Mouse (Mus musculus): Measurements from ENCODE around the gene Hmg20a. TPM values are rescaled to one million over a fixed set of nuclear protein-coding genes. Genes with fewer than 3 reads are reported as not detected.

The Hmg20a gene
- total RNA-seq, 2 experiments from 2014 or later, result 33.0 to 46.5 TPM

DNA sequence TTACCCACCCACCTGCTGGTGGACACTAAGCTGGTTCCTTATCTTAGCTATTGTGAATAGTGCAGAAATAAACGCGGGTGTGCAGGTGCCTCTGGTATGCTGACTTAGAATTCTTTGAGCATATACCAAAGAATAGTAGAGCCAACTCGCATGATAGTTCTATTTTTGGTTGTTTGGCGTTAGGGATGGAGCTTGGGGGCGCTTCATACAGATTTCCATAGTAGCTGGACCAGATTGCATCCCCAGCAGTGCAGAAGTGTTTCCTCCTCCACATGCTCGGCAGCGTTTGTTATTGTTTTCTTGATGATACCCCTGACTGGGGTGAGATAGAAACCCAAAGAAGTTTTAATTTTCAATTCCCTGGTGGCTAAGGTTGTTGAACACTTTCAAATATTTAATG is 21.3 kb downstream of the Hmg20a start:
- DNase-seq, result no peak

DNA sequence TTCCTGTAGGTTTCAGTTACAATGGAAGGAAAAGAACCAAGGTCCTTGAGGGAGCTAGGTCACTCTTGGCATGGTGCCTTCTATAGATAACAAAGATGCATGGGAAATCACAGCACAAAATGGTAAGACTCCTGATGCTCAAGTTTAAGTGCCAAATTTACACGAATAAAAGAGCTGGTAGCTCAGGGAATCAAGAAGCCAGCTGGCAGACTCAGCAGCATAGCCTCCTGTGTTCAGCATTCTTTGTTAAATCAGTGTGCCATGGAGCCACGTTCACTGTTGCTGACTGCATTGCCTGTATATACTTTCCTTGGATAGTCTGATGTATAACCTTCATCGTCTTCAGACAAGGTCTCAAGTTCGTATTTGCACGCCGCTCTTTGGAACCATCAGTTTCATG is 33.2 kb downstream of the Hmg20a start:
- no peak for DNase-seq

DNA sequence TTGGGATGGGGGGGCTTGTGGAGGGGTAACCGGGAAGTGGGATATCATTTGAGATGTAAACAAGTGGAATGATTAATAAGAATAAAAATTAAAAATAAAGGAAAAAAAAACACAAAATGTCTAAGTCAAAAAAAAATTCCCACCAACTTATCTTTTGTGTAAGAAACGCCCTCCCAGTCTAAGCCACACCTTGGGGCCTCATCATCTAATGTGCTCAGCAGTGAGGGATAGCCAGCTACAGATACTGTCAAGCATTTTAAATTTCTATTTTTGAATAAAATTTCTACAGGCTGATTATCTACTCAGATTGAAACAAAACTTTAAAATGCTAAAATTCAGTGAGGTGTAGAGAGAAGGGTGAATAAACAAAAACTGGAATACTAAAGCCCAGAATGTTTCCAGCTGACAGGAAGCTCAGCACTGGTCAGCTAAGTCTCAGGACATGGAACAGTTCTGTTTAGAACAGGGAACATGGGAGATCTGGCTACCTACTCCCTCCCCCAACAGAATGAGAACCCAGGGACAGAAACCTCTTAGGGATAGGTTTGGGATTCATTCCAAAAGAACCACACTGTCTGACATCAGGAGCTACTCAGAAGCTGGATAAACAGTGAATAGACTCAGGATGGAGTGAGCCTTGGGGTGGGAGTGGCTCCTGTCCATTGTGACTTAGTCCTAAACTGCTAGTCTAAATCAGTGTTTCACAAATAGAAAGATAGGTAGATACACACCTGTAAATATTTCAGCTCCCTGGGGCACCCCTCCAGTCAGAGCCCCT is 34.8 kb downstream of the Hmg20a start:
- DNase-seq, result no peak

DNA sequence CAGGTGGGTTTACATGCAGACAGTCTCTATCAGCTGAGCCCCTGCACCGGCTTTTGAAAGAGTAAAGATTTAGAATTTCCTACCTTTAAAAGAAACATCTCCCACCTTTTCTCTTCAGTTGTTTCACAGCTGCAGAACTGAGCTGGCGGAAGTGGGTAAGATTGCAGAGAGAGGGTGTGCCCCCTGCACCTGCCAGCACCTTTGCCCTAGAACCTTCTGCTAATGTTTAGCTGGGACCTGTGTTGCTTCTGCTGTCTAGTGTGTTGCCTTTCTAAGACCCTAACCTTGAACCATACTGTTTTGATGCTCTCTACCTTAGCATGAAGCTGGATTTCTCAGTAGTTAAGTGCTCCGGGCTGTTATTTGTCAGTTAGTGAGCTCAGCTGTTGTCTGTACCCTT is 38.0 kb downstream of the Hmg20a start:
- no peak for DNase-seq

DNA sequence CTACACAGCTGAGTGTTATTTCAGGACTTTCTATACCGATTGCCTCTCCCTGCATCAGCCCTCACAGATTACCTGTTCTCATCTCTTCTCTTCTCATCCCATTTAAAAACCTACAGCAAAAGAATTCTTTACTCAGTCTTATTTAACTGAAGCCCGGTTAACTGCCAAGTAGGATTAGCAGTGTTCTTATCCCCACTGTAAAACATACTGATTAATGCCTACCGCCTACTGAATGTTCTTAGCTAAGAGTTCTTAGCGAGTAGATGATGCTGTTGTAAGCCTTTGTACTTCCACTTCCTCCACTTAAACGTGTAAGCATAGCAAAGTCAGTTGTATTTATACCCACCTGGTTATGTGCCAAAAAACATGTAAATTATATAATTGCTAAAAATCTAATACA is 42.6 kb downstream of the Hmg20a start:
- no peak for DNase-seq

DNA sequence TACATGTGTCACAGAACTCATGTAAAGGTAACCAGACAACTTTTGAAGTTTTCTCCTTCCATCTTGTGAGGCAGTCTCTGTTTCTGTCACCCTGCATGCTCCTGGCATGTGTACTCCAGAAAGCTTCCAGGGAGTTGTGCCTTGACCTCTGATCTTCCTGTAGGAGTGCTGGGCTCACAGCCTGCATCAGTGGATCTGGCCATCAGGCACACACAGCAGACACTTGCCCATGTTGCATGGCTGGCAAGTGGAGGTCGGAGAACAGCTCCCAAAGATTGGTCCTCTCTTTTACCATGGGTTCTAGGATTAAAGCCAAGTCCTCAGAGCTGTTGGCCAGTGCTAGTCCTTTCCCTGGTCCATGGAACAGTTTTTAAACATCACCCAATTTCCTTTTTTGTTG is 44.2 kb downstream of the Hmg20a start:
- no peak for DNase-seq

DNA sequence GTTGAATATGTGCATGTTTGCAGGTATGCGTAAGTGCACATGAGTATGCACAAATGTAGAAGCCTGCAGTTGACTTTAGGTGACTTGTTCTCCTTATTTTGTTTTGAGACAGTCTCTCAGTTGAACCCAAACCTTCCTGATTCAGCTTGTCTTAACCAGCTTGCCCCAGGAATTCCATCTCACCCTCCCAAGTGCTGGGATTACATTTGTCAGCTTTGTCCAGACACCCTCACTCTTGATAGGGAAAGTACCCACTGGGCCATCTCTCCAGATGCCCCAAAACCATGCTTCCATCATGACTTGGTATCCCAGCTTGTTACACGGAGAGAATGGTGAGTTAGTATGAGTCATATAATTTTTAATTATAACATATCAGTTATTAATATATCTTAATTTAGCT is 44.6 kb downstream of the Hmg20a start:
- no peak for DNase-seq

DNA sequence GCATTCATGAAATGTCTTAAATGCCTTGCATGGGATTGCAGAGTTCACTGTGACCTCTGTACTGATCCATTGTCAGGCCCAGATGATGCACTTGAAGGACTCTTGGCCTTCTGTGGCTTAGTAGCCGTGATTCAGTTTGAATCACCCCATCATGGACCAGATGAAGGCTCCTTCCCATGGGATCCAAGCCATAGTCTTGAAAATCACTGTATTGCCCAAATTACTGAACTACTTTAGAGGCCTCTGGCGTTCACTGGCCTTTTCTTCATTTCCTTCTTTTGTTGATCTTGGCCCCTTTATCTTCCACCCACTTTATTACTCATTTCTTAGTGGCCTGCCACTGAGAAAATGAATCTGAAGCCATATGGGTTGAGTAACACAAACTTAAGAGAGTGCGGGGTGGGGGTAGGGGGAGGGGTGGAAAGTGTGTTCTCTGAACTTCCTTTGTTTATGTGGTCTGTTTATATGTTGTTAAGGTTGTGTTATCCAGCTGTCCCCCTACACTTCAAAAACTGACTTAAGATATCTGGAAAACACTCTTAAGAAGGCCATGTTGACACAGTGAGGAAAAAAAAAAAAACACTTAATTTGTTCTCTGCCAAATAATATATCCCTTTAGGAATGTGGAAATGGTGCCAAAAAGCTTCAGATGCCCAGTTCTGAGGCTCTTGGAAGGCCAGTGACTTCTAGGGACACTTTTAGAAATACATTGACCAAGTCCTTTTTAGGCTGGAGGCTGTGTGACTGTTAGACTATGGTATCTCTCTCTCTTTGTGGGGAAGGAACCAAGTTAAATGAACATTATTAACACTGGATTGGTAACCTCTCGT is 45.5 kb downstream of the Hmg20a start:
- DNase-seq, result peak; percentile 26

DNA sequence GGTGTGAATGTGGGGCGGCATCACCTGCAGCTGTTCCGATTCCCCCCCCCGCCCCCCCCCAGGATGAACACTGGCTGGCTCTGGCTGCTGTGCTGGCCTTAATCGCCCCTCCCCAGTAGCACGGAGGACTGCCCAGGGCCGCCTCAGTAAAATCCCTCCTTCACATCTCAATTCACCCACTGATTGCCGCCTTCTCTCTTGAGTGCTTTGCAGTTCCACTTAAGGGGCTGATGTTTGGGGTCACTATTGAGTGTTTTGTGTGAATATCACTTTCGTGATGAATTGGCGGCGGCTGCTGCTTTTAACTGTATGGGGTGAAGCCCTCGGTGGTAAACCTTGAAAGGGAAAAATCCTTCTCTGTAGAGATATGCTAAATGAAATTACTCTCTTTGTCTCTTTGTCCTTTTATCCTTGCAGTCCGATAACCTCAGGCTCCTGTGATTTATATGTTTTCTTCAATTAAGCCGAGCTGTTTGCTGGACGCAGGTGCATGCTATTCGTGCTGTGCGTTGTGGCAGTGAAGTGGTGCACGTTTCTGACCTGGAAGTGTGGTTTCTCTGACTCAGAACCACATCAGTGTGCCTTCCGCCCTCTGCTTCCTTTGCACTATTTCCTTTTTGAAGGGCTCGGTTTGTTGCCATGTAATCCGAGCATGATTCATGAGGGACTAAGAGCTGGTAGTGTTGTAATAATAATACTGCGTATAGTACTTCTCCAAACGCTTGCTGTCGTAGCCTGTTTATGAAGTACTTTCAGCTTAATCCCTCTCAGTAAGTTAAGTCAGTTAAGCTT is 46.6 kb downstream of the Hmg20a start:
- peak; percentile 59 for DNase-seq

DNA sequence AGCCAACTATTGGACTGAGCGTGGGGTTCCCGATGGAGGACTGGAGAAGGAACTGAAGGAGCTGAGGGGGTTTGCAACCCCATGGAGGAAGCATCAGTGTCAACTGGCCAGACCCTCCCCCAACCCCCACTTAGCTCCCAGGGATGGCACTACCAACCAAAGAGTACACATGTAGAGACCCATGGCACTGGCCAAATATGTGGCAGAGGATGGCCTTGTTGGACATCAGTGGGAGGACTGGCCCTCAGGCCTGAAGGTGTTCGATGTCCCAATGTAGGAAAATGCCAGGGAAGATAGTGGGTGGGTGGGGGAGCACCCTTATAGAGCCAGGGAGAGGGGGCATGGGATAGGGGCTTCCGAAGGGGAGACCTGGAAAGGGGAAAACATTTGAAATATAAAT is 47.8 kb downstream of the Hmg20a start:
- no peak for DNase-seq

DNA sequence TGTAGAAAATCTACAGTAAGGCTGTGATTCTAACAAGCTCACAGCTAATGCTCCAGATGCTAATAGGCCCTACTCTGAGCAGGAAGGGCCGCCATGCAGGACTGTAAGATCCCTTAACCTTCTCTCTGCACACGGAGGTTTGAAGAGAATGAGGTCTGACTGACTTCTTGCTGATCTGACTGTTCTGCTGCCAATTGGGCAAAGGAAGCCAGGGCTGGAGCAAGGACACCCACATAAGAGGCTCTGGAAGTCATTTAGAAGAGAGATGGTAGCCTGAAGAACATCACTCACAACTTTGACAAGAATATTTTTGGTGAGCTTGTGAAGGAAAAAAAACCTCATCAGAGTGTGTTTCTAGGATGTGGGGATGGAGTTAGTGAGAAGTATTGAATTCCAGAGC is 51.2 kb downstream of the Hmg20a start:
- DNase-seq, result peak; percentile 33

DNA sequence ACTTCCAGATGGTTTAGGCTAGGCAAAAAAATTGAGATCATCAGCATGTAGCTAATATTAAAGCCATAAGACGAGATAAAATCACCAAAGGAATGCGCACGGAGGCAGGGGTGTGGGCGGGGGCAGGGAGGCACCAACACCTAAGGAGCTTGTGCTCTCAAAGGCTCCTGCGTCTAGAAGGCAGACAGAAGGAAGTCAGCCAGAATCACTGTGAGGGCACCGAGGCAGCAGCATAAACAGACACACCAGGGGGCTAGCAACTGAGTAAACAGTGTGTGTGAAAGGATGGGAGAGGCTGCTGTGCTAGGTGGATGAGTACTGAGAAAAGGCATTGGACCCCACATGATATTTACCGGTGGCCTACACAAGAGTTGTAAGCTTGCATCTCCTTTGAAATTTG is 51.9 kb downstream of the Hmg20a start:
- DNase-seq, result no peak

DNA sequence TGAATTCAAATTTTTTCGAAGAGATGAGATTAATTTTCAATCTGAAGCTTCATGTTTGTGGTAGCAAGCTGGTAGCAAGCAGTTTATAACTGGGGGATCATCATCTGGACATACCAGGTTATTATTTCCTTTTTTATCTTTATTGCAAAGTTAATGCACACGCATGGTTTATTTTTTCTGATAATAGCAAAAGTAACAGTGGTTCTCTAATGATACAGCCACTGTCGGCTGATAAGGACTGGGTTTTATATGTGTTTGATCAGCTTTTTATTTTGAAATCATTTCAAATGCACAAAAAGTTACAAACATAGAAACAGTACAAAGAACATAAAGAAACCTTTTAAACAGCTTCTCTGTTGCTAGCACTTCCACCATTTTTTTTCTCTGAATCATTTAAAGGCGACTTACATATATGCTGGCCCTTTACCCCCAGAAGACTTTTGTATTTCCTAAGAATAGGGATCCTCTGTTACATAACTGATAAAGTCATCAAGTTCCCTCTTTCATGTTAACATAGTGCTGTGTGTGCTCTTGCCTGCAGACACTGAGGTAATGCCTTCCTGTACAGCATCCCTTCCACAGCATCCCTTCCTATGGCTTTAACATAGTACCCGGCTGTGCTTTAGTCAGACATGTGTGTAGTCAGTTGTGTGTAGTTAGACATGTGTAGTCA is 60.7 kb downstream of the Hmg20a start:
- no peak for DNase-seq

DNA sequence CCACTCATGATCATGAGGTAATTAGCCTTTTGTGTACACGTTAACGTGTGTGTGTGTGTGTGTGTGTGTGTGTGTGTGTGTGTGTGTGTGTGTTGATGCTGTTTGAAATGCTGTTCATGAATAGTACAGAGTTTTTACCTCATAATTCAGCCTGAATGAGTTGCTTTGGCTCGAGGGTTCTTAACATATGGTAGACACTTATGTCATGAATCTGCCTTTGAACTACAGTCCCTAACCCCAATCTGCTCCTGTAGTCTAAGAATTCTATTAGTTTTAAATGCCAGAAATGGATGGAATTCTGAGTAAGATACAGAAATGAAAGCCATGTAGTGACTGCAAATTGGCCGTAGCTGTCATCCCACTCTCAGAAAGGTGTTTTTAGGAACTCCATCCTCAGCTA is 64.2 kb downstream of the Hmg20a start:
- no peak for DNase-seq

DNA sequence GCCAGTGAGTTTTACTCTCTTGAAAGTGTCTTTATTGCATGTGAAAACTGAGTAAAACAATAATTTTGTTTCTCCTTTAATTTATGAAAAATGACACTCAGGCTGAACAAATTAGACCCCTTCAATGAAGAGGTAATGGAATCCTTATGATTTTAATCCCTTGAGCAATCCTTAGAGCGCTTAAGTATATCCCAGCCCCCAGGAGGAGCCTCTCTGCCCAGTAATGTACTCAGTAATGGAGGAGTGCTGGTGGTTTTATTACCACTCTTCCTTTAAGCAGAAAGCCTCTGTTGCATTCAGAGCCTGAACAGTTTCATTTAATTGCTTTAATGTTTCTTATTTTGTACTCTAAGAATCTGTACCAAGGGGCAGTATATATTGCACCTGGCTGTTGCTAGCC is 67.0 kb downstream of the Hmg20a start:
- no peak for DNase-seq

DNA sequence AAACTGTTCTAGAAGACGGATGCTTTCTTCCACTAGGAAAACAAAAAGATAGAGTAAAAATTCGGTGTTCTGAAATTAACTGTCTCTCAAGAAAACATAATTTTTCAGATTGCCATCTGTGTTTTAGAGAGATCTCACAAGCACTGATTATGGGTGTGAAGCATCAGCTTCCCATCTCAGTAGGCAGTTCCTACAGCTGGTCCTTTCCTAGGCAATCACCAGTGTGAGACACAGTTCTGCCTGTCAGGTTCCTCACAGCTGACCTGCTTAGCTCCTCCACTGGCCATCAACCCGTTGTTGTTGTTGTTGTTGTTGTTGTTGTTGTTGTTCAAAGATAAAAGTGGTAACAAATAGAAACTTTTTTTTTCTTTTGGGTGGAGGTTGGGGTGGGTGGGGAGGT is 67.7 kb downstream of the Hmg20a start:
- no peak for DNase-seq

DNA sequence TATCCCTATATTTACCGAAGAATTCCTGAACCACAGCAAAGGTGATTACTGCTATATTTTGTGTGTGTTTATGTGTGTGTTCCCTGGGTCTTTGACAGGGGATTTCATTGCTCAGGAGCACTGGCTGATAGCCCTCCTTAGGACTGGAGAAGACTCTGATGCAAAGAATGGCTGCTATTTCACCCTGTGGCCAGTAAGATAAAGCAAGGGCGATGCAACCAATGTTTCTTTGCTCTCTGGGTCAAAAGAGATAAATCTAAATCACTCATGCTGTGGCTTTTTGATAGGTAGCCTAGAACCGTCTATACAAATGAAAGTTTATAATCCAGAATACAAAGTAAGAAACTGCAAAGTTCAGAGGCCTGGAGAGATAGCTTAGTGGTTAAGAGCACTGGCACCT is 69.2 kb downstream of the Hmg20a start:
- no peak for DNase-seq

DNA sequence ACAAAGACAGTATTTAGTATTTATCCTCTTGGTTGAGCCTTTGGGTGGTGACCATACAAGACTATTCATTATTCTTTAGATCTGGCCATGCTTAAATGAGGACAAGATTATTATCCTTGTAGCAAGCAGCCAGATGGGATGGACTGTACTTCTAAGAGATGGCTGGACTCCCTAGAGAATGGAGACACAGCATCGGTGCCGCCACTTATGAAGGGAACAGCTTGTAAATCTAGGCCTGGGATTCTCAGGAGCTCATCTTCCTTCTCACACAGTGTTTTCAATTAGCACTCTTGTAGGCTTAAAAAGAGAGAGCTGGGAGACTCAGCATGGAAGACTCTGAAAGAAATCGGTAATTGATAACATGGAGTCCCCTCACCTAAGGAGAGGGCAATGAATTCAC is 74.0 kb downstream of the Hmg20a start:
- no peak for DNase-seq

DNA sequence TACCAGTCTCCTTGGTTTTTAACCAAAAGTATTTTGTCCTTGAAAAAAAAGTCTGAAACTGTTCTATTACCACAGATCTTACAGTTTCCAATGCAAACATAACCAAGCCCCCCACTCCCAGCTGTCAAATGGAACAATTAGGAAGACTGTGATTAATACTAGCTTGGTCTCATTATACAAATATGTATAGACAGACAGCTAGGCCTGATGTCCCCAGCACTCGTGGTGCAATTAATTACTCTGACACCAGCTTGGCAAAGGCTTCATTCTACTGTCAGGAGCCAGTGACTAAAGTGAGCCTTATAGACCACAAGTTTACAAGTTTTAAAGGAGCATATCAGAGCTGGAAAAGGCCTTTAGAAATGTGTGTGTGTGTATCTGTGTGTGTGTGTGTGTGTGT is 74.5 kb downstream of the Hmg20a start:
- peak; percentile 42 for DNase-seq

DNA sequence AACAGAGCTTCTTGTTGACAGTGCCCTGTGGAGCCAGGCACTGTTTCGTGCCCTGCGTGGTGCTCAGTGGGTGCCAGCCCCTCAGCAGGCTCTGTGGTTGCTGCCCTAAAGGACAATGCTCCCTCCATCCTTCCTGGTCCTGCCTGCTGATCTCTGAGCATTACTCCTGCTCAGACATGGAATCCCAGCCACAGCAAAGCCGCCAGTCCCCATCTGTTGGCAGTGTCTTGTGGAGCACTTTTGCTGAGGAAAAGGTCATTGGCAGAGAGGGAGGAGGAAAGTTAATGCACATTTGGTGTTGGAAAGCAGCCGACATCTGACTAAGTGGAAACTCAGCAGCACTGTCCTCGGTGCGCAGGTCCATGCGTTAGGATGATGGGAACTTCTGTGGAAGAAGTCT is 76.7 kb downstream of the Hmg20a start:
- no peak for DNase-seq

DNA sequence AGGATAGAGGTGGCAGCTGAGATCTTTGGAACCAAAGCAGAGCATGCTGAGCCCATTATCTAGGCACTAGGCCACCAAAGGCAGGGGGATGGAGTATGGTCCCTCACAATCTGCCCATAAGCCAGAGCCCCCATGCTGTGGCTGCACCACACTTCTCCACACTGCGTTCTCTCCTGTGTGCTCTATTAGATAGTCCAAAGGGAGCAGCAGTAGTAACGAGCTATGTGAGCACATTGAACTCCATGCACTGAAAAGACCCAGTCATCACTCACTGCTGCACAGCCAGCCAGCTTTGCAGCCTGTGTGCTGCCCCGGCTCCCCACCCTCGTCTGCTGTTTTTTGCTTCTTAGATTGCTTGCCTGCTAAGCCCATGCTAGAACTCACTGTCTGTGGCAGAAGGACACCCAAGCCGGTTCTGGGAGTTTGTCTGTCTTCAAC is 77.4 kb downstream of the Hmg20a start:
- DNase-seq, result no peak

DNA sequence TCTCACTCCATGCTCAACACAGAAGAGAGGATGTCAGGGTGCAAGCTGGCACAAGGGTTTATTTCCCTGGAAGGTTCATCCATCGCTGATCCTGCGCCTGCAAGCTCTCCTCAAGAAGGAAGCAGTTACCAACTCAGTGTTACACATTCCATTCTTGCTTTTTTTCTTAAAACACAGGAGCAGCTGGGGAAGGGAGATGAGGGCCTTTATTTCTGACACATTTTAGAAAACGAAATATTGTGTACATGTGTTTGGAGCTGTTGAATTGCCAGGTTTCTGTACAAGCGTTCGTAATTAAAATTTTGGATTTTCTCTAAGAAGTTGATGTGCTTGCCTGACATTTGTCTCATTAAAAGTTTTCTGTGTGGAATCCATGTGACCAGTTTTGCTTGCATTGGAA is 78.2 kb downstream of the Hmg20a start:
- no peak for DNase-seq

Data from adrenal gland, postnatal 10 days (tissue).